Mouse (Mus musculus) adrenal gland, adult 2 months (tissue): ENCODE results near the gene Wdr83. TPM values are rescaled to one million over a fixed set of nuclear protein-coding genes. Genes with fewer than 3 reads are reported as not detected.
"Not testable (repeated sequence)": the region's sequence is repeated elsewhere in the genome, so short reads cannot be mapped to it uniquely, and the experiment has no call there.

Experiments used
- DNase-seq: peaks from one replicate; pipeline ENCODE4 v3.0.0; 2021
- long read RNA-seq: library from polyadenylated mRNA; stranded (forward); transcript quantifications from one replicate; pipeline ENCODE4 v2.0.0, GENCODE M21; 2021
- polyA plus RNA-seq: library from polyadenylated mRNA; depleted of rRNA; stranded (reverse); fragments of >200 nt; gene quantifications from 2 replicates; pipeline ENCODE4 v1.2.3, GENCODE M21; 2012; rRNA removed
- total RNA-seq, 2 experiments: library from RNA; stranded (reverse); gene quantifications; 2 replicates each; pipeline ENCODE4 v1.2.3; 2021

Gene Wdr83
- total RNA-seq (10 to 100 TPM; 17.4 to 24.9 TPM), polyA plus RNA-seq (15.3 and 17.4 TPM in 2 replicates)
- long read RNA-seq, transcript Wdr83-201 (9 exons, 1,238 nt), result major isoform, 7 of 14 reads
- long read RNA-seq, partial matches to known transcripts, result 0 of 14 reads
- long read RNA-seq, other reads (novel, unspliced or antisense), result 3 of 14 reads

- DNase-seq, result peak; percentile 62
Measured at GRCm38 (mm10) chr8:85081216-85081555, at the start of gene Wdr83. Gene Wdr83, minus strand, starts transcription at chr8:85081306.

GRCm38 (mm10) chr8:85123691-85124090 is 42.6 kb upstream of the Wdr83 start:
- no peak for DNase-seq

DNA sequence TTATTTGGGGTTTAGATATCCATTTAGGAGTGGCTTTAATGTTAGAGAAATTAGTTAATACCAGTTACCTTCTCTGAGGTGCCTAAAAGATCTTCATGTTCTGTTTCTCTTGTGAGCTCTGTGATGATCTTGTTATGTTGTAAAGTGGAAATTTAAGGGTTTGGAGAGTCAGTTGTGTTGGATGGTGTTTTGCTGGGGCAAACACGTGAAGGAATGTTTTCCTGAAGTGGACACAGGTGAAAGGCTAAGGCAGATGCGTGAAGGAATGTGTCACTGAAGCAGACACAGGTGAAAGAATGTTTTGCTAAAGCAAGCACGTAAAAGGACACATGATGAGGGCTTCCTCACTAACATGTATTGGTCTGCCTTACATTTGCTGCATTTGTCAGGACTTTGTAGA is 41.9 kb upstream of the Wdr83 start, which contains the start of gene Zfp791:
Gene Zfp791, minus strand, starts transcription at position 101 of the 400 bp plus-strand sequence.
- DNase-seq, result no peak

DNA sequence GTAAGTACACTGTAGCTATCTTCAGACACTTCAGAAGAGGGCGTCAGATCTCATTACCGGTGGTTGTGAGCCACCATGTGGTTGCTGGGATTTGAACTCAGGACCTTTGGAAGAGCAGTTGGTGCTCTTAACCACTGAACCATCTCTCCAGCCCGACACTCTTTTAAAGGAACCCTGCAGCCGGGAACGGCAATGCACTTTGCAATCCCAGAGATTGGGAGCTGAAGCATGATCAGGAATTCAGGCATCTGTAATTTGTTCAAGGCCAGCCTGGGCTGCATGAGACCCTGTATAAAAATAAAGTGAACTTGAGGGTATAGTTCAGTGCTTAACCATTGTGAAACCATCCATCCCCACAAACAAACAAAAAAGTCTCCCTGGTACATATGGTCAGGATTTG is 39.1 kb upstream of the Wdr83 start:
- DNase-seq, result not testable (repeated sequence)

GRCm38 (mm10) chr8:85119052-85119981 is 38.2 kb upstream of the Wdr83 start:
- peak; percentile 87 for DNase-seq

GRCm38 (mm10) chr8:85116984-85117383 is 35.9 kb upstream of the Wdr83 start:
- no peak for DNase-seq

DNA sequence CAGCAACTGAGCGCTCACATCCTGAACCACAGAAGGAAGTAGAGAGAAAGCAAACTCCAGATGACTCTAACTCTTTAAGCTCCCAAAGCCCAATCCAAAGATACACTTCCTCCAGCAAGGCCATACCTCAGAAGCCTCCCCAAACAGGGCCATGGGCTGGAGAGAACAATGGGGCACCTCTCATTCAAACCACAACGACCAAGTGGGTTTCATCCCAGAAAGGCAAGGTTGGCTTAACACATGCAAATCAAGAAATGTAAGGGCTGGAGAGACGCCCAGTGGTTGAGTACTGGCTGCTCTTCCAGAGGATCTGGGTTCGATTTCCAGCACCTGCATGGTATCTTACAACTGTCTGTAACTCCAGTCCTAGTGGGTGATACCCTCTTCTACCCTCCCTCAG is 34.4 kb upstream of the Wdr83 start:
- DNase-seq, result no peak

- DNase-seq, result no peak
Measured at GRCm38 (mm10) chr8:85113241-85113640, 32.1 kb upstream of the Wdr83 start.

GRCm38 (mm10) chr8:85100076-85100665 is 19.1 kb upstream of the Wdr83 start:
- no peak for DNase-seq

DNA sequence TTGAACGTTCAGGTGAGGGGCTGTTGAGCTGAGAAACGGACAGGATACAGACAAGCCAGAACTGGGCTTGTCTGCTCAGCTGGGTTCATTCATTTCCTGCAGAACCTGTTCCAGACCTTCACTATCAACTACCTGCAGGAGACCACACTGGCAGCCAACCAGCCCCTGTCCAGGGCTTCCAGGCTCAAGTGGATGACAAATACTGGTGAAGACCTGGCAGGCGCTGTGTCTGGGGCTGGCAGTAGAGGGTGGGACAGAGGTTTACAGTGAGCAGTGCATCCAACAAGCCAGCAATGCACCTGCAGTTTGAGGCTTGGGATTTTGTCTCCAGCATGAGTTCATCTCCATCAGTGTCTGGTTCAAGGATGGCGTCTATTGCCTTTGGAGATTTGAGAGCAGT is 15.7 kb upstream of the Wdr83 start:
- no peak for DNase-seq

DNA sequence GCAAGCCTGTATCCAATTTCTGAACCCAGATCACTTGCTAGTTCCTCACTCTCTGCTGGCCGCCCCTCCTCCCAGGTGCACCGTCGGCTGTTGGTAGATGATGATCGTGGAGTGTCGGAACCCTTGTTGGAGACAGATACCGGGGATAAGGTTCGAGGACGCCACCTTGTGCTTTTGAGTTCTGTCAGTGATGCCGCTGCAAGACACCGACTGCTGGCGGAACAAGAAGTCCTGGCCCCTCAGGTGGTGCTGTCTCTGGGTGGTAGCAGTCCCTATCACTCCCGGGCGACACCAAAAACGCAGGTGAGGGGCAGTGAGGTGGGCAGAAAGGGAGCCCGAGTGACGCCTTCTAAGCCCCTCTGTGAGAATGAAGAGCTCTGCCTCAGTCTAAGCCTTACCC is 15.1 kb upstream of the Wdr83 start:
- no peak for DNase-seq

DNA sequence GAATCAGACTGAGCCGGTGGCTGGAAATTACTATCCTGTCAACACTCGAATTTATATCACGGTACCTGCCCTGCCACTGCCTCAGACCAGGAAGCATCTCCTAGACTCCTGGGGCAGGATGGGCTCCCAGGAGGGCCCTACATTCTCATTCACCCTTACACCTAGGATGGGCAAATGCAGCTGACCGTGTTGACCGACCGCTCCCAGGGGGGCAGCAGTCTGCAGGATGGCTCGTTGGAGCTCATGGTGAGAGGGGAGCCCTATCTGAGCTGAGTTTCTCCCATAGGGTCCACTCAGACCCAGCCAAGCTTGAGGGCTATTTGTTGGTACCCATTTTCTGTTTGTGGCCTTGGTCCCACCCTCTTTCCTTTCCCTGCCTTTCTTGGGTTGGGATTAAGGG is 14.5 kb upstream of the Wdr83 start:
- no peak for DNase-seq

- DNase-seq, result no peak
Measured at GRCm38 (mm10) chr8:85095051-85095450, 13.9 kb upstream of the Wdr83 start.

- DNase-seq, result no peak
Measured at GRCm38 (mm10) chr8:85091526-85092090, 10.5 kb upstream of the Wdr83 start.

DNA sequence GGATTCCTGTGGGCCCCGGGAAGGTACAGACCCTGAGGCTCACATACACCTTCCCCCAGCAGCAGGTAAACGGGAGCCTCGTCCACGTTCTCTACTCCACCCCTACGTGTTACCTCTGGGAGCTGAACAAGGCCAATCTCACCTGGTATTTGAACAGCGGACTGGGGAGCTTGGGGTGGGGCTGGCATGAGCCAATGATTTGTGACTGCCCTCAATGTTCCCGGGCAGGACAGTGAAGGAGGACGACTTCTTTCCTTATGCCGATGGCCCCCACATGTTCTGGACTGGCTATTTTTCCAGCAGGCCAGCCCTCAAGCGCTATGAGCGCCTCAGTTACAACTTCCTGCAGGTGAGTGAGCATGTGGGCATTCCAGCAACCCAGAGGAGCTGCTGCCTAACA is 9.8 kb upstream of the Wdr83 start:
- no peak for DNase-seq

DNA sequence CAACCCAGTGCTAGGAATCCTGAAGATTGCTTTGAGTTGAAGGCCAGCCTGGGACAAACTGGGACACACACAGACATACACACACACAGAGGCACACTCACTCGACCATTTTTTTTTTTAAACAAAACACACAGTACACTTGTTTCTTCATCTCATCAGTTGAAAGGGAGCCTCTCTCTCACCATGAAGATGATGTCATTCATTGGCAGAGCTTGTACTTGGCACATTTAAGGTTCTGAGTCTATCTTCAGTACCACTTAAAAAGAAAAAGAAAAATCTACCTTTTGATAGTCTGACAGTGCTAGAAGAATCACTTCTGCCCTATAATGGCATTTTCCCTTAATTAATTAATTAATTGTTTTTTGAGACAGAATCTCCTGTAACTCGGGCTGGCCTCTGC is 7.7 kb upstream of the Wdr83 start:
- no peak for DNase-seq

DNA sequence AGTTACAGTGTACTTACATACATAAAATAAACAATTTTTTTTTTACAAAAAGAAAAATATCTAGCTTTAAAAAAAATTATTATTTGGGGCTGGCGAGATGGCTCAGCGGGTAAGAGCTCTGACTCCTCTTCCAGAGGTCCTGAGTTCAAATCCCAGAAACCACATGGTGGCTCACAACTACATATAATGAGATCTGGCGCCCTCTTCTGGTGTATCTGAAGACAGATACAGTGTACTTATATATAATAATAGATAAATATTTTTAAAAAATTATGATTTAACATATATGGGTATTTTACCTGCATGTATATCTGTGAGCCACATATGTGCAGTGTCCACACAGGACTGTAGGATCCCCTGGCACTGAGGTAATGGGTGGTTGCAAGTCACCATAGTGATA is 5.1 kb upstream of the Wdr83 start:
- DNase-seq, result no peak

DNA sequence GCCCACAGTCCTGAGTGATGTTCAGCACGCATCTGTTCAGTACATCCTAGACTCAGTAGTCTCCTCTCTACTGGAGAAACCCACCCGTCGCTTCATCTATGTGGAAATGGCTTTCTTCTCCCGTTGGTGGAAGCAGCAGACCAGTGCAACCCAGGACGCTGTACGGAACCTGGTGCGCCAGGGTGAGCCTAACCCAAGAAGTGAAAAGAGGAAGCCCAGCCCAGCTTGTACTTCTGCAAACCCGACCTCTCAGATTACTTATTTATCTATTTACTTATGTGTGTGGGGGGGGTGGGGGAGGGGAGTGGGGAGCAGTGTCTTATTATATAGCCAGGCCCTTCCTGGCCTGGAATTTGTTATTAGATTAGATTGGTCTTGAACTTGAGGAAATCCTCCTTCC is 3.5 kb upstream of the Wdr83 start:
- DNase-seq, result no peak

GRCm38 (mm10) chr8:85083108-85083813 is 2.2 kb upstream of the Wdr83 start, which contains the start of gene Man2b1:
Gene Man2b1, plus strand, starts transcription at chr8:85083270.
- DNase-seq, result peak; percentile 96

DNA sequence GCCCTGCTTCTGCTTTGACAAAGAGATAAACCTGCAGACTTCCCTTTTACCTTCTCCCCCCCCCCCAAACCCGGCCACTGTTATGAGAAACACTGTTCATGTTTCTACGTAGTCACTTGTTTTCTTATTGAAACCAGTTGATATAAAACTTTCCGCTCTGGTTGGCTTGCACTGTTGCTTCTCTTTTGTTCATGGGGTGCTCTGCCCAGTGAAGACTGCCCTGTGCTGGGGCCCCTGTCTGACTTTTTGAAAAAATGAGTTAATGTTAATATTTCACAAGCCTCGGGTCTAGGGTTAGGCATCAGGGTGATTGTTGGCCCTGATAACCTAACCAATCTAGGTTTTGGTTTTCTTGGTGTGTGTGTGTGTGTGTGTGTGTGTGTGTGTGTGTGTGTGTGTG is 1.1 kb upstream of the Wdr83 start:
- not testable (repeated sequence) for DNase-seq

- DNase-seq, result peak; percentile 69
Measured at GRCm38 (mm10) chr8:85080532-85081215, 432 bp downstream of the Wdr83 start, which contains the start of gene Wdr83os. Gene Wdr83os, plus strand, starts transcription at chr8:85080740.

DNA sequence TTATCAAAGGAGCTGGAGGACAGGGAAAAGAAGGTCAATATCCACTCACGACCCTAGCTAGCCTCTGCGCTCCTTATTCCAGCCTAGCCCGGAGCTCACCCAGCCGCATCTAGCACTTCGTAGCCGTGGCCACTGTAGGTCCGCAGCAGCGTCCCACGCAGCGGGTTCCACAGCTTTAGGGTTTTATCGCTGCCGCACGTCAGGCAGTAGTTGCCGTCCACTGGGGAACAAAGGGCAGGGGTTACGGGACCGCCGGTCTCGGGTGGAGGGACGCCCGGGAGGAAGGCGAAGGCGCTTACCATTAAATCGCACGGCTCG is 933 bp downstream of the Wdr83 start:
- no peak for DNase-seq
